Mouse (Mus musculus) frontal cortex, adult (tissue): Measurements from ENCODE around the gene Cldn18.

Experiments
- ATAC-seq: cut with Nextera tagmentation; 2 replicates; pipeline ENCODE4 v1.9.2; 2017; ENCODE audit warnings: mild to moderate bottlenecking, moderate library complexity, mixed read lengths; ENCODE audit not compliant: low TSS enrichment

The Cldn18 gene

GRCm38 (mm10) chr9:99717134-99717533 is at the start of gene Cldn18:
Cldn18 (minus strand) TSS chr9:99717267.
- ATAC-seq, result no peak

GRCm38 (mm10) chr9:99763530-99763929 is 46.5 kb upstream of the Cldn18 start:
- peak; percentile 88 for ATAC-seq

GRCm38 (mm10) chr9:99750272-99750671 is 33.2 kb upstream of the Cldn18 start:
- ATAC-seq, result no peak

GRCm38 (mm10) chr9:99748279-99748678 is 31.2 kb upstream of the Cldn18 start:
- peak; percentile 69; the same call in 1 of the 2 replicates for ATAC-seq

- no peak for ATAC-seq
Measured at GRCm38 (mm10) chr9:99747731-99748130, 30.7 kb upstream of the Cldn18 start.

GRCm38 (mm10) chr9:99744548-99744947 is 27.5 kb upstream of the Cldn18 start:
- peak; percentile 77 for ATAC-seq

GRCm38 (mm10) chr9:99729943-99730646 is 13.0 kb upstream of the Cldn18 start:
- peak; percentile 99 for ATAC-seq

- ATAC-seq, result no peak
Measured at GRCm38 (mm10) chr9:99727819-99728218, 10.8 kb upstream of the Cldn18 start.

GRCm38 (mm10) chr9:99725278-99725677 is 8.2 kb upstream of the Cldn18 start:
- no peak for ATAC-seq

- peak; percentile 99 for ATAC-seq
Measured at GRCm38 (mm10) chr9:99720011-99720410, 2.9 kb upstream of the Cldn18 start.

GRCm38 (mm10) chr9:99710297-99710696 is 6.8 kb downstream of the Cldn18 start:
- no peak for ATAC-seq

GRCm38 (mm10) chr9:99709588-99710248 is 7.3 kb downstream of the Cldn18 start:
- no peak for ATAC-seq

GRCm38 (mm10) chr9:99707425-99708126 is 9.5 kb downstream of the Cldn18 start:
- ATAC-seq, result no peak

- no peak for ATAC-seq
Measured at GRCm38 (mm10) chr9:99706264-99706663, 10.8 kb downstream of the Cldn18 start.

GRCm38 (mm10) chr9:99703711-99704110 is 13.4 kb downstream of the Cldn18 start:
- ATAC-seq, result no peak

- no peak for ATAC-seq
Measured at GRCm38 (mm10) chr9:99702215-99702614, 14.9 kb downstream of the Cldn18 start.

- no peak for ATAC-seq
Measured at GRCm38 (mm10) chr9:99701187-99701586, 15.9 kb downstream of the Cldn18 start.

GRCm38 (mm10) chr9:99699752-99700389 is 17.2 kb downstream of the Cldn18 start:
- peak; percentile 55; the same call in 1 of the 2 replicates for ATAC-seq

- no peak for ATAC-seq
Measured at GRCm38 (mm10) chr9:99694961-99695360, 22.1 kb downstream of the Cldn18 start.

- ATAC-seq, result no peak
Measured at GRCm38 (mm10) chr9:99690386-99690785, 26.7 kb downstream of the Cldn18 start.

- no peak for ATAC-seq
Measured at GRCm38 (mm10) chr9:99689796-99690195, 27.3 kb downstream of the Cldn18 start.

- no peak for ATAC-seq
Measured at GRCm38 (mm10) chr9:99685536-99686231, 31.4 kb downstream of the Cldn18 start.
